Mouse (Mus musculus) testis, adult 2 months (tissue): ENCODE measurements around the gene Gap43.

Experiments
- CTCF ChIP-seq: fragments of 200-500 bp; IDR thresholded peaks from 2 replicates; pipeline ENCODE4 v1.5.1; 2012; ENCODE audit warnings: low read depth, mild to moderate bottlenecking, inconsistent platforms, low read length, moderate library complexity; ENCODE audit not compliant: control insufficient read depth, insufficient read depth, insufficient replicate concordance
- POLR2A ChIP-seq: fragments of 200-500 bp; IDR thresholded peaks from 2 replicates; pipeline ENCODE4 v1.6.1; 2012; ENCODE audit warnings: low read depth, mild to moderate bottlenecking, inconsistent platforms, low read length, moderate library complexity; ENCODE audit not compliant: control insufficient read depth

DNA sequence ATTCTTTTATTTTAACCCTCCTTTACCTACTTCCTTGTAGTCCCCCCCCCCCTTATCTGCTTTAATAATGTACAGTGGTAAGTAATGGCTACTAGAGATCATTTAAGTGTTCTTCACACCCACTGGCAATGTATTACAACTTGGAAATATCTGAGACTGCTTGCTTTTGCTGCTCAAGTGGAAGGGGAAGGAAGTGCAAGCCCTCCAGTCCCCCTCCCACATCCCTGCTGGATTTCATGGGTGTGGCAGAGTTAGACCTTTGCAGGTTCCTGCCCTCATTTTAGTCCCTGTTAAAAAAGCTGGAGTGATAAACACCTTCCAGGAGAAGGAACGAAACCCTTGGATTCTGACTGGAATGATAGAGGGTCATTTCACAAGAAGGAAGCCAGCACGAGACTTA is 2.8 kb downstream of the Gap43 start:
- TF ChIP-seq POLR2A (no peak), CTCF (no peak)
